ENCODE assay signal across 24 mouse cellular contexts in genomic region chr14:55598521-55599390, GRCm38 (mm10). TPM values are rescaled to one million over a fixed set of nuclear protein-coding genes. Genes with fewer than 3 reads are reported as not detected.
DNase-seq lines count a peak whose midpoint lies in the region; ATAC-seq and TF ChIP-seq lines count a peak whose summit lies in the region.
"Had no signal": no experiment of that assay in that cellular context is flagged by ENCODE, and none has a peak within 500 bp of the region (broad histone marks: within the 10 kb centered on the region; RNA-seq: fewer than 3 reads in every experiment).

No protein-coding gene starts in this region.

- H3K4me3 ChIP-seq in intestine, postnatal 0 days (ENCODE audit: low read depth, low read length), result no peak overlapping the region
- H3K4me3 ChIP-seq in intestine, embryonic 16.5 days (ENCODE audit: low read length), result no peak overlapping the region
- H3K4me3 ChIP-seq in midbrain, embryonic 11.5 days (ENCODE audit: low read depth, low read length), result no peak overlapping the region
- no peak overlapping the region for H3K4me3 ChIP-seq in midbrain, postnatal 0 days (ENCODE audit: low read depth, low read length)
- H3K4me3 ChIP-seq: embryonic facial prominence, embryonic 12.5 days; embryonic facial prominence, embryonic 15.5 days; erythroblast, embryonic 14.5 days; forebrain, embryonic 10.5 days; forebrain, embryonic 12.5 days had no signal

- no peaks in the 10 kb centered on the region for H3K9me3 ChIP-seq in intestine, postnatal 0 days (ENCODE audit: control insufficient read depth)
- H3K9me3 ChIP-seq in intestine, embryonic 16.5 days (ENCODE audit: control insufficient read depth, low read length), result no peaks in the 10 kb centered on the region
- H3K9me3 ChIP-seq in midbrain, embryonic 11.5 days (ENCODE audit: control insufficient read depth, low read length), result no peaks in the 10 kb centered on the region
- no peaks in the 10 kb centered on the region for H3K9me3 ChIP-seq in midbrain, postnatal 0 days (ENCODE audit: low read length)
- H3K9me3 ChIP-seq: embryonic facial prominence, embryonic 12.5 days; embryonic facial prominence, embryonic 15.5 days; forebrain, embryonic 10.5 days; forebrain, embryonic 12.5 days had no signal

- ATAC-seq in intestine, postnatal 0 days, result no peak
- no peak for ATAC-seq in intestine, embryonic 16.5 days
- no peak for ATAC-seq in midbrain, embryonic 11.5 days (ENCODE audit: low FRiP score)
- no peak for ATAC-seq in midbrain, postnatal 0 days (ENCODE audit: low FRiP score)
- ATAC-seq: forebrain, embryonic 14.5 days; forebrain, embryonic 16.5 days had no signal

- DNase-seq in heart, adult 11 months, result peak; percentile 90
- DNase-seq in heart, postnatal 36 days, result no peak
- peak; percentile 67 for DNase-seq in midbrain, embryonic 11.5 days (ENCODE audit: low spot score, missing footprints)
- no peak for DNase-seq in midbrain, postnatal 0 days (ENCODE audit: low spot score)
- DNase-seq: adrenal gland, adult 2 months; adrenal gland, postnatal 10 days; adrenal gland, postnatal 25 days; cerebellum, adult 11 months; cerebellum, adult 18-20 months; cerebellum, adult 8-10 months; cerebellum, adult 9-11 months; cerebellum, postnatal 14 days; cerebellum, postnatal 36 days; embryo, embryonic 11 days had no signal

- intact Hi-C loops in heart, postnatal 36 days (cut with DNase I), result no loop called here

- no peak for TF ChIP-seq CTCF in intestine, postnatal 0 days (IDR thresholded peaks at IDR 0.05; ENCODE audit: low read depth)
- no peak for TF ChIP-seq CTCF in midbrain, postnatal 0 days (IDR thresholded peaks at IDR 0.05)

- peaks cover 86% of the 10 kb centered on the region for H3K36me3 ChIP-seq in intestine, postnatal 0 days (ENCODE audit: control insufficient read depth, insufficient read depth)
- H3K36me3 ChIP-seq in intestine, embryonic 16.5 days (ENCODE audit: control insufficient read depth, insufficient read depth, low read length), result peaks cover 33% of the 10 kb centered on the region
- H3K36me3 ChIP-seq in midbrain, embryonic 11.5 days (ENCODE audit: control insufficient read depth, insufficient read depth, low read length), result peaks cover 34% of the 10 kb centered on the region
- peaks cover 83% of the 10 kb centered on the region for H3K36me3 ChIP-seq in midbrain, postnatal 0 days (ENCODE audit: insufficient read depth, low read length)

- 0 out of 2 replicates have a peak overlapping the region, but pooled peaks have one; percentile 17 for H3K9ac ChIP-seq in intestine, postnatal 0 days (ENCODE audit: low read depth, low read length)
- H3K9ac ChIP-seq in intestine, embryonic 16.5 days (ENCODE audit: low read depth, low read length), result no peak overlapping the region
- H3K9ac ChIP-seq in midbrain, embryonic 11.5 days (ENCODE audit: low read length), result no peak overlapping the region
- no peak overlapping the region for H3K9ac ChIP-seq in midbrain, postnatal 0 days (replicated peaks; ENCODE audit: low read length, poor library complexity, severe bottlenecking)
- H3K9ac ChIP-seq: embryonic facial prominence, embryonic 12.5 days; embryonic facial prominence, embryonic 15.5 days; forebrain, embryonic 12.5 days had no signal

- H3K4me2 ChIP-seq in intestine, postnatal 0 days (replicated peaks; ENCODE audit: low read depth), result no peak overlapping the region
- H3K4me2 ChIP-seq in intestine, embryonic 16.5 days (ENCODE audit: low read depth, low read length), result no peak overlapping the region
- H3K4me2 ChIP-seq in midbrain, embryonic 11.5 days, result no peak overlapping the region
- H3K4me2 ChIP-seq in midbrain, postnatal 0 days (ENCODE audit: low read depth, low read length, poor library complexity, severe bottlenecking), result no peak overlapping the region
- H3K4me2 ChIP-seq: embryonic facial prominence, embryonic 12.5 days; embryonic facial prominence, embryonic 15.5 days; forebrain, embryonic 12.5 days had no signal

- H3K4me1 ChIP-seq in intestine, postnatal 0 days (replicated peaks; ENCODE audit: control insufficient read depth, insufficient read depth, low read length), result no peaks in the 10 kb centered on the region
- peaks cover 4% of the 10 kb centered on the region; the same call in 1 of the 2 replicates for H3K4me1 ChIP-seq in intestine, embryonic 16.5 days (ENCODE audit: control insufficient read depth, insufficient read depth, low read length)
- H3K4me1 ChIP-seq in midbrain, embryonic 11.5 days (ENCODE audit: control insufficient read depth, insufficient read depth, low read length), result no peaks in the 10 kb centered on the region
- no peaks in the 10 kb centered on the region for H3K4me1 ChIP-seq in midbrain, postnatal 0 days (ENCODE audit: insufficient read depth, low read length)

- WGBS in intestine, postnatal 0 days, result 95% methylated on average over 21 of the region's 21 CpGs
- WGBS in intestine, embryonic 16.5 days, result 94% methylated on average over 21 of the region's 21 CpGs
- 95% methylated on average over 21 of the region's 21 CpGs for WGBS in midbrain, embryonic 11.5 days
- 94% methylated on average over 21 of the region's 21 CpGs for WGBS in midbrain, postnatal 0 days

- H3K27me3 ChIP-seq in intestine, postnatal 0 days (replicated peaks; ENCODE audit: control insufficient read depth, insufficient read depth, low read length), result no peaks in the 10 kb centered on the region
- no peaks in the 10 kb centered on the region for H3K27me3 ChIP-seq in intestine, embryonic 16.5 days (replicated peaks; ENCODE audit: control insufficient read depth, insufficient read depth, low read length)
- H3K27me3 ChIP-seq in midbrain, embryonic 11.5 days (ENCODE audit: control insufficient read depth, insufficient read depth, low read length), result no peaks in the 10 kb centered on the region
- no peaks in the 10 kb centered on the region for H3K27me3 ChIP-seq in midbrain, postnatal 0 days (ENCODE audit: insufficient read depth, low read length)
- H3K27me3 ChIP-seq: embryonic facial prominence, embryonic 12.5 days; embryonic facial prominence, embryonic 15.5 days; forebrain, embryonic 12.5 days had no signal

- no peak overlapping the region for H3K27ac ChIP-seq in intestine, postnatal 0 days (ENCODE audit: low read depth, low read length)
- no peak overlapping the region for H3K27ac ChIP-seq in intestine, embryonic 16.5 days (ENCODE audit: low read length)
- H3K27ac ChIP-seq in midbrain, embryonic 11.5 days (ENCODE audit: low read depth, low read length), result no peak overlapping the region
- no peak overlapping the region for H3K27ac ChIP-seq in midbrain, postnatal 0 days (ENCODE audit: low read depth, low read length)
- H3K27ac ChIP-seq: embryonic facial prominence, embryonic 12.5 days; embryonic facial prominence, embryonic 15.5 days; forebrain, embryonic 10.5 days; forebrain, embryonic 12.5 days had no signal

RNA-seq across cellular contexts. Expression of gene Irf9, which starts 4.6 kb away (rescaled TPM):
- 10 to 100 TPM; 10.6 to 17.7 TPM for total RNA-seq in heart, postnatal 36 days (2021)
- 44.7 and 46.9 TPM in 2 replicates for polyA plus RNA-seq in intestine, postnatal 0 days (2015; fragmentation: Nextera tagmentation; extraction: Ambion mirVana)
- 11.6 and 12.9 TPM in 2 replicates for polyA plus RNA-seq in intestine, embryonic 16.5 days (2015; fragmentation: Nextera tagmentation; extraction: Ambion mirVana)
- polyA plus RNA-seq in midbrain, embryonic 11.5 days (2014; fragmentation: Nextera tagmentation; extraction: Ambion mirVana), result 5.8 and 6.3 TPM in 2 replicates
- total RNA-seq in midbrain, postnatal 0 days (2014; rRNA removed), result 17.1 and 18.2 TPM in 2 replicates
- 7.4 and 8.3 TPM in 2 replicates for polyA plus RNA-seq in midbrain, postnatal 0 days (2015; fragmentation: Nextera tagmentation; extraction: Ambion mirVana)

RNA-seq across cellular contexts. Expression of gene Rnf31, which starts 7.2 kb away (rescaled TPM):
- 10 to 100 TPM; 29.1 to 35.0 TPM for total RNA-seq in heart, postnatal 36 days (2021)
- polyA plus RNA-seq in intestine, postnatal 0 days (2015; fragmentation: Nextera tagmentation; extraction: Ambion mirVana), result 18.2 and 24.0 TPM in 2 replicates
- polyA plus RNA-seq in intestine, embryonic 16.5 days (2015; fragmentation: Nextera tagmentation; extraction: Ambion mirVana), result 19.0 and 19.8 TPM in 2 replicates
- polyA plus RNA-seq in midbrain, embryonic 11.5 days (2014; fragmentation: Nextera tagmentation; extraction: Ambion mirVana), result 8.2 and 9.8 TPM in 2 replicates
- total RNA-seq in midbrain, postnatal 0 days (2014; rRNA removed), result 19.8 and 26.7 TPM in 2 replicates
- polyA plus RNA-seq in midbrain, postnatal 0 days (2015; fragmentation: Nextera tagmentation; extraction: Ambion mirVana), result 20.4 and 23.0 TPM in 2 replicates

RNA-seq across cellular contexts. Expression of gene Psme2, which starts 7.8 kb away (rescaled TPM):
- 100 to 1,000 TPM; 103 to 107 TPM for total RNA-seq in heart, postnatal 36 days (2021)
- polyA plus RNA-seq in intestine, postnatal 0 days (2015; fragmentation: Nextera tagmentation; extraction: Ambion mirVana), result 481 and 514 TPM in 2 replicates
- 347 and 368 TPM in 2 replicates for polyA plus RNA-seq in intestine, embryonic 16.5 days (2015; fragmentation: Nextera tagmentation; extraction: Ambion mirVana)
- polyA plus RNA-seq in midbrain, embryonic 11.5 days (2014; fragmentation: Nextera tagmentation; extraction: Ambion mirVana), result 189 and 202 TPM in 2 replicates
- total RNA-seq in midbrain, postnatal 0 days (2014; rRNA removed), result 62.8 and 69.6 TPM in 2 replicates
- polyA plus RNA-seq in midbrain, postnatal 0 days (2015; fragmentation: Nextera tagmentation; extraction: Ambion mirVana), result 157 and 184 TPM in 2 replicates

RNA-seq across cellular contexts. Expression of gene Emc9, which starts 13.7 kb away (rescaled TPM):
- total RNA-seq in heart, postnatal 36 days (2021), result 10 to 100 TPM; 59.7 to 63.2 TPM
- 21.6 TPM in 2 replicates for polyA plus RNA-seq in intestine, postnatal 0 days (2015; fragmentation: Nextera tagmentation; extraction: Ambion mirVana)
- polyA plus RNA-seq in intestine, embryonic 16.5 days (2015; fragmentation: Nextera tagmentation; extraction: Ambion mirVana), result 14.0 and 15.6 TPM in 2 replicates
- polyA plus RNA-seq in midbrain, embryonic 11.5 days (2014; fragmentation: Nextera tagmentation; extraction: Ambion mirVana), result 8.1 and 8.4 TPM in 2 replicates
- total RNA-seq in midbrain, postnatal 0 days (2014; rRNA removed), result 36.3 and 38.9 TPM in 2 replicates
- 74.3 and 78.8 TPM in 2 replicates for polyA plus RNA-seq in midbrain, postnatal 0 days (2015; fragmentation: Nextera tagmentation; extraction: Ambion mirVana)

RNA-seq across cellular contexts. Expression of gene Rec8, which starts 19.1 kb away (rescaled TPM):
- under 1 TPM; 0.11 to 0.19 TPM for total RNA-seq in heart, postnatal 36 days (2021)
- 29.8 and 30.1 TPM in 2 replicates for polyA plus RNA-seq in intestine, postnatal 0 days (2015; fragmentation: Nextera tagmentation; extraction: Ambion mirVana)
- 13.1 and 13.9 TPM in 2 replicates for polyA plus RNA-seq in intestine, embryonic 16.5 days (2015; fragmentation: Nextera tagmentation; extraction: Ambion mirVana)
- 2.6 and 3.5 TPM in 2 replicates for polyA plus RNA-seq in midbrain, embryonic 11.5 days (2014; fragmentation: Nextera tagmentation; extraction: Ambion mirVana)
- total RNA-seq in midbrain, postnatal 0 days (2014; rRNA removed), result 6.0 and 11.1 TPM in 2 replicates
- polyA plus RNA-seq in midbrain, postnatal 0 days (2015; fragmentation: Nextera tagmentation; extraction: Ambion mirVana), result 7.6 and 8.7 TPM in 2 replicates
- polyA plus RNA-seq: C2C12 had no signal

Comparison
In these comparisons a context has a peak if more than half of its experiments do, and no peak if none do; other contexts are left out.
1. DNase-seq: peak in heart, adult 11 months (single experiment) and midbrain, embryonic 11.5 days (single experiment); none in heart, postnatal 36 days (0 of 2) and midbrain, postnatal 0 days (single experiment).